Mouse (Mus musculus): ENCODE measurements around the gene Nhlh1.

DNA sequence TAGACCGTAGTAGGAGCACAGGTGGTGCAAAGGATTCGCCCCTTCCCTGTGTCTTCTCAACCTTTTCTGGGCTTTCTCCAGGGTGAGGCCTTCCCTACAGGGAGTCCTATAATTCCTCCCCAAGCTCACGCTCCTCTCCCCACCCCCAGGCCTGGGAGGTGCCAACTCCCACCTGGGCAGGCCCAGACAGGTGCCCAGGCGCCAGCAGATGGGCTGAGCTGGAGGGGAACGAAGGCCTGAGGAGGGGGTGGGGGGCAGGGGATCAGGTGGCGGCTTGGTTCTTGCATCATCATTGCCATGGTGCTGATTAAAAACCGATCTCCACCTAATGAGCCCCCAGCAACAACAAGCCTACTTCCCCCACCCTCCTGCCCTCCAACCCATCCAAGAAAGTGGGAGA lies 1.5 kb upstream of the Nhlh1 start:
- TF ChIP-seq EP300 (IDR thresholded peaks at IDR 0.05) (no peak), CTCF (IDR thresholded peaks at IDR 0.05) (no peak)

Measured in lung, postnatal 0 days (tissue).